Mouse (Mus musculus) left cerebral cortex, adult 9 months (tissue): ENCODE data around the gene Ldhal6b.
"Not testable (repeated sequence)": the region's sequence is repeated elsewhere in the genome, so short reads cannot be mapped to it uniquely, and the experiment has no call there.

Experiments used
- DNase-seq, 2 experiments: peaks; one replicate each; pipeline ENCODE4 v3.0.0; 2022; ENCODE audit warnings: low spot score in 2 of 2

The Ldhal6b gene

DNA sequence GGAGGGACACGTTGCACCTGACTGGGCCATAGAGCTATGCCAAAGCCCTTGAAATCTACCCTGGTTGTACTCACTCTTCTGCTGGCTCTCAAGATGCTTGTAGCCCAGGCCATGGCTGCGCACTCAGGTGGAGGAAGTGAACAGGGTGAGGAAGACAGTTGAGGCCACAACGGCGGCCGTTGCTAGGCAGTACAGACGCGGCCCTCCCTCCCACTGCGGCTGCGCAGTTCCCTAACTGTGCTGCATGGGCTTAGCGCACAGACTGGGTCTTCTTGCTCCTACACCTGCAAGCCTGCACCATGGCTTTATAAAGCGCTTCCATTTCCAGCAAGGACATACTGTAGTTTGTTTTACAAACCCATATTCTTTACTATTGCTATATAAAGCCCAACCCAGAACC, at the start of gene Ldhal6b:
Gene Ldhal6b (minus strand): TSS at position 223 of the 400 bp plus-strand sequence.
- DNase-seq, result no peak

DNA sequence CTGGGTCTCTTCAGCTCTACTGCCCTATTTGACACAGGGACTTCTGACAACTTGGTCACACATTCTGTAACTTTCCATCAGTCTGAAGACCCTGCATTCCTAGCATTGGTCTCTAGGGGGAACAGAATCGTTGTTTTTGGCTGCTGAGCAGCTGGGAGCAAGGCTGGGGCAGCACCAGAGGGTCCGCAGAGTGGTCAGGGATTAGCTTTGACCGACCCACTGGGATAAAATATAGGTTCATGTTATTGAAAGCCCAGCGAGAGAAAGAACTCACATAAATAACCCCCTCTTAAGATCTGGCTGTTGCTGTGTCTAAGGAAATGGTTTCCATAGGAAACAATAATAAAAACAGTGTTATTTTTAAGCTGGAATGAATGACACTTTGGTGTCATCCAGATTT, 48.6 kb upstream of the Ldhal6b start:
- no peak for DNase-seq

GRCm38 (mm10) chr17:5466736-5467135, 48.2 kb upstream of the Ldhal6b start:
- DNase-seq, result no peak

- DNase-seq, result no peak
These were observed 45.3 kb upstream of the Ldhal6b start for GRCm38 (mm10) chr17:5463912-5464311.

DNA sequence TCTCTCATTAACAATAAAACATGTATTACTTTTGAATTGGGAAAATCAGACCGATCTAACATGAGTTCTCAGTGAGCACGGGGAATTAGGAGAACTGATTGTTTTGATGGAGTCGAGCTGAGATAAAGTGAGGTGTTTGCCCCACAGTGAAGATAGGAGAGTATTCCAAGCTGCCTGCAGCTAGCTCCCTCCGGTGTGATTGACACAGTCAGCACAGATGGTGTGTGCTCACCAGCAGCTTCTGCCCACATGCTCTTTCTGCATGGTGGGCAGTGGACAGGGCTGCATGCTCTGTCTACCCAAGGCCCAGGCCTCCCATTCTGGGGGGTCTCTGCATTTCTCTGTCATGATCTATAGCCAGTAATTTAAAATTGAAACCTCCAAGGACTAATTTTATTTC, 35.1 kb upstream of the Ldhal6b start:
- DNase-seq, result no peak

DNA sequence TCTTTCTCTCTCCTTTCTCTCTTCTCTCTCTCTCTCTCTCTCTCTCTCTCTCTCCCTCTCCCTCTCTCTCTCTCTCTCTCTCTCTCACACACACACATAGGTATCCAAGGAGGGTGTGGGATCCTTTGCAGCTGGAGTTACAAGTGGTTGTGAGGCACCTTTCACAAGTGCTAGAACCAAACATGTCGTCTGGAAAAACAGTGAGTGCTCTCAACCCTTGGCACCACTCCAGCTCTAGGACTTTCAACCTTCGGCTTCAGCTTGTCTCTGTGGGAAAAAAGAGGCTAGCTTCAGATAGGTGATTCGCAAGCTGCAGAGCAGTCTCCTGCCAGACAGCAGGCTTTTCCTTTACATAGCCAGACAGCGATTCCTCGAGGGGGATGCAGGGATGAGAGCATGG, 25.2 kb upstream of the Ldhal6b start:
- DNase-seq, result no peak

DNA sequence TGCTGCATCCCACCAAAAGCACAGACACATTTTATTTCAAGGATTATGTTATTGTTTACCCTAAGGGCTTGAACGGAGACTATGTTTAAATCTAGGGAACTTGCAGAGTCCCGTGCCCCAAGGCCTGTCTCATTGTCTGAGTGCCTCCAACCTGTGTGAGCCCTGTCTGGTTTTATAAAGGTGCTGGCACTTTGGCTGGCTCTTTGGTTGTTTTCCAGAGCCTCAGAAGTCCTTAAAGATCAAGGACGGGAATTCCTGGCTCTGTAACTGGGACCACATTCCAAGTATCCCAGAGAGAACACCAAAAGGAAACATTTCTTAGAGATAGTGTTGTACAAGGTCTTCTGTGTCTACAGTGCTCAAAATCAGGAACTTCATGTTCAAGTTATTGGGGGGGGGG, 24.7 kb upstream of the Ldhal6b start:
- no peak for DNase-seq

DNA sequence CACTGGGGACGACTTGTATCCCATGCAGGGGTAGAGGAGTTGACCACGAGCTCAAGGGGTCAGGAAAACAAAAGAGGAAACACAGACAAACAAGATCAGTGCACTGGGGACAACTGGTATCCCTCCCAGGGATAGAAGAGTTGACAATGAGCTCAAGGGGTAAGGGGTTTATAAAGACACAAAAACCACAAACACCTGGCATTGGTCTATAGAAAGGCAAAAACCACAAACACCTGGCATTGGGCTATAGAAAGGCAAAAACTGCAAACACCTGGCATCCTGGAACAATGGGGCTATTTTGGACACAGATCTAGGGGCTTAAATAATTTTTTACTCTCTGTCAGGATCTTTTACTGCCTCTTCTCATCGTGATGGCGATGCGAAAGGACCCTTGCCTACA, 23.8 kb upstream of the Ldhal6b start:
- DNase-seq, result not testable (repeated sequence)

DNA sequence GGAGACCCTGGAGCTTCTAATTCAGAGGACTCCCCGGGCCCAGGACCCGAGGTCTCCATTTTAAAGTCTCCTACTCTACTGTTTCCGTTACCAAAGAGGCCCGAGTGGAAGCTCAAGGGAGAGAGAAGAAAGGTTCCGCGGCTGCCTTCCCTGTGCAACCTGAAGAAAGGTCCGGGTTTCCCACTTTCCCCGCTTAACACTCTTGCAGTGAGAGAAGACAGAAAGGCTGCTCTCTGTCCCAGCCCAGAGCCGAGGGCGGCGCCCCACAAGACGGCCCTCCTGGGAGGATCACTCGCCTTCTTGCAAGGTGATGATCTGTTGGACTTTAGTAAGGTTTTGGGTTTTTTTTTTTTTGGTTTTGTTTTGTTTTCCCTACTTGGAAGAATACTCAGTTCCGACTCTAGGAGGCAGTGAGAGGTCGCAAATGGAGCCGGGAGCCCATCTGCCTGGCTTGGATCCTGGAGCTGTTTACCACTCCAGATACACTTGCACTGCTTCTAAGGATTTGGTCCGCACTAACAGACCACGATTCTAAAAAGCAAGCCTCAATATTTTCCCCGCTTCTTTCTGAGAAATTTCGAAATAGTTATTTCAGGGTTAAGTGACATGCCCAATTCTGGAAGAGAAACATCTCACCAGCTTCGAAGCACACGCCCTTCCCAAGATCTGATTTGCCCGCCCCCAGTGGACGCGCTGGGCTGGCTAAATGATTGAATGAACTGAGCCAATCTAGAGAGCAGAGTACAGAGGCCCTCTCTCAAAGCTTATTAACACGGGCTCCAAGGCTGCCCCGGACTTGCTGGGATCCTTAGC, 21.8 kb upstream of the Ldhal6b start, which contains the start of gene Tmem242:
Gene Tmem242 (minus strand): TSS at position 101 of the 813 bp plus-strand sequence.
- peak; percentile 70 to 95 for DNase-seq

GRCm38 (mm10) chr17:5439831-5440158, 21.2 kb upstream of the Ldhal6b start:
- no peak for DNase-seq

GRCm38 (mm10) chr17:5429772-5430133, 11.2 kb upstream of the Ldhal6b start:
- DNase-seq, result no peak

GRCm38 (mm10) chr17:5429090-5429771, 10.7 kb upstream of the Ldhal6b start:
- DNase-seq, result peak; percentile 58 to 97

DNA sequence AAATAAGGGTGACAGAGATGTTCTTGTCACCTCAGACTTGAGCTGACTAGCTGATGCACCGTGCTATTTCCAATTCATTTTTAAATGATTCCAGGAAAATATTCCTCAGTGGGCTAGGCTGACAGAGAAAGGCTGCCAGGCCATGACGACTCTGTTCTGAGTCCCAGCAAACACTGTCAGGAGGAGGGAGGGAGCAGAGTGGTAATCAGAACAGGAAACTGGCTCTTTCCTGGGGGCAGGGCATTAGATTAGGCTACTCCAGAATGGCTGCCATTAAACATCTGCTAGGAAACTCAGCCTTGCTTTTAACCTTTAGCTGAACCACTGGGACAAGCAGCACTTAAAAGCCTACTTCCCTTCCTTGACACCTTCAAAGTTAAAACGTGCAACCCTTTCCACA, 6.6 kb upstream of the Ldhal6b start:
- DNase-seq, result no peak

DNA sequence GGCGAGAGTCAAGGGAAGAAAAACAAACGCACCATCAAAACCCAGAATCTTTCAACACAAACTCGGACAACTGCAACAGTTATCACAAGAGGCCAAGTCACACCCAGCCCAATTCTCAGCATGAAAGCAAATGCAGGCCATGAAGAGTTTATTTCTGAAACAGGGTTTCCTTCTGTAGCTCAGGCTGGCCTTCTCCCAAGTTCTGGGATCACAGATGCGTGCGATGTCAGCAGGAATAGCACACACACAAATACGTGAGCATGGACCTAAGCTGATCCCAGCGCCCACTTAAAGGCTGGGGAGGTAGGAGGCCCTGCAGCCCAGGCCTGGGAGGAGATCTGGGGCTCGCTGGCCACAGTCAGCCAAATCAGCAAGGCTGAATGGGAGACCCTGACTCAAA, 5.6 kb upstream of the Ldhal6b start:
- DNase-seq, result peak in 1 of 2 experiments; percentile 44

- DNase-seq, result no peak
These were observed 3.3 kb upstream of the Ldhal6b start for GRCm38 (mm10) chr17:5421835-5422234.

DNA sequence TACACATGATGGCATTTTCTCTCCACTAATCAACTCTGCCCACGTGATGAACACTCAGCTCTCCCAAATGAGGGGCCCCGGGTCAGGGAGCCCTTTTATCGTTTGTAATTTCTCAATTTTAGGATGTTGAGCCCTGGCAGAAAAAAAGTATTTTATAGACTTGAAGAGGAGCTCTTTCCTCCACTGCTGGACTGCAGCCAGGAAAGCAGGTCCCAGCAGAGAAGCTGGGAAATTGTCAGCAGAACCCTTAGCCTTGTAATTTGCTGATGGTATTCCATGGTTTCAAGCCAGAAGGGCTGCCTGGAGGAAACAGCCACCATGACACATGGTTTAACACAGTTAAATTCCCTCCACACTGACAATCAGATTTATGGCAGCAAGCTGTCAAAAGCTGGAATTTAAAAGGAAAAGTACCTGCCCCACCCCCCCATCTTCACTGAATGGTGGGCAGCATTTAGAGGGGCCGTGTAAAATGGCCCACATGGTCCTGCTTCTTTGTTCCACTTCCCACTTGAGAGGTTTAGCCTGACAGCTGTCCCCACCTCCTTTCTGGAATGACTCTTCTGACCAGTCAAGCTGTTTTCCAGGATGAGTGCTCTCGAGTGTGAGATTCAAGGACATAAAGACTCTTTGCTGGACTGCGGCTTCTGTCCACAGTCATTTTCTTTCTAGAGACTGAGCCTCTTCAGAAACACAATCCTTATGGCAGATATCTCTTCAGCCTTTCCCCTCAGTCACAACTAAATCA, 1.4 kb upstream of the Ldhal6b start:
- no peak for DNase-seq

DNA sequence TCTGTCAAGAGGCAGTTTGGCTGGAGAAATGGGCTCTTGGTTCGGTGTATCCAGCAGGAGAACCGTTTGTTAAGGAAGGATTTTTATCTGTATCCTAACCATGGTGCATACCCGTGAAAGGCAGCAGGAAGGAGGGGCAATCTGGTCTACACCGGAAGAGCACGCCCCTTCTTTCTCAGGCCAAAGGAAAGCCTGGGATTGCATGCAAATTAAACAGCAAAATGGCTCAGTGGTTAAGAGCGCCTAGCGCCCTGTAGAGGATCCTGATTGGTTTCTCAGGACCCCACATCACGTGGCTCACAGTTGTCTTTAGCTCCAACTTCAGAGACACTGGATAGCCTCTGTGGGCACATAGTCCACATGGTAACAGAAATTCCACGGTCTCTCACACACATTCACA, 489 bp upstream of the Ldhal6b start:
- DNase-seq, result no peak

DNA sequence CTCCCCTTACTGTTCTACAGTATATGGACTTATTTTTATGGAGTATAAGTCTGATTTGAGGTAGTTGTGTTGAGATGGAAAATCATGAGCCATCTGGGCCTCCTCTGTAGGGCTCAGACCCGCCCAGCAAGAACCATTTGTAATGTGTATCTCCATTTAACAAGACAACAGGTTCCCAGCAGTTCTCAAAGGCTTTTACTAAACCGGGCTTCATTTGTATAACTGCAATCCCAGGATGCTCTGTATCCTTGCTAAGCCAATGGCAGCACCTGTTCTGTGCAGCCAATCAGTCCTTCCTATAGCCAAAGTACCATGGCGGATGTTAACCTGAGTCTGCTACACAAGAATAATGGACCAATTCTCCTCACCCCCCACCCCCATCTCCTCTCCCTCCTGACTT, 2.0 kb downstream of the Ldhal6b start:
- DNase-seq, result no peak

DNA sequence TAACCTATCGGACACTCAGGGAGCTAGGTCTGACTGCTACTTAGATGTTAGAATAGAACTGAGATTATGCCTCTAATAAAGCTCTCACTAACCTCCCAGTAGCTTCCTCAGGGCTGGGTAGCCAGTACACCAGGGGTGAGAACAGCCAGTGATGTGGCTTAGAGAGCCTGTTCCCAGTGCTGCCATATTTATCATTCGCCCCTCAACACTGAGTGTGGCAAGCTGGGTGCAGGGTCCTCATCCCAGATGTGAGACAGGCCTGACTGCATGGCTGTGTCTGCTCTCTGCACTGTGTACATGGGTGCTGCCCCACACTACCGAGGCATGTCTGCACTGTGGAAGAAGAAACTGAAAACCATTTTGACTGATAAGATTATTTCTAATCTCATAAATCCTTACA, 4.5 kb downstream of the Ldhal6b start:
- DNase-seq, result no peak

DNA sequence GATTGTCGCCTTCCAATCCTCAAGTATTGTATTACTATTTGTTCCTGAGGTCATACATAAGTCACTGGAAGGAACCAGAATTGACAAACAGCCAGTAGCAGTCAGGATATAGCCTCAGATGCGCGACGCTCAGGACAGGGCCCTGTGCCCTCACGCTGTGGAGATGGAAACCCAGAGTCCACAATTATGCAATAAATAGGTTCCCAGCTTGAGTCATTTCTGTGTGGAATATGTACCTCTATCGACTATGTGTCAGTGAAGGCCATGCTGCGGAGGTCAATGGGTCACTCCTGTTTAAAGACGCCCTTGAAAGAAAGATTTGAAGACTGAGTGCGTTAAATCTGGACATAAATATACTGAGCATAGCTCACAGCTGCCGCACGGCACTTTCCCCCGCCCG, 5.2 kb downstream of the Ldhal6b start:
- no peak for DNase-seq

- DNase-seq, result no peak
These were observed 5.8 kb downstream of the Ldhal6b start for GRCm38 (mm10) chr17:5412740-5413139.

- no peak for DNase-seq
These were observed 6.3 kb downstream of the Ldhal6b start for GRCm38 (mm10) chr17:5412301-5412700.

GRCm38 (mm10) chr17:5411205-5411604, 7.4 kb downstream of the Ldhal6b start:
- peak in 1 of 2 experiments; percentile 47 for DNase-seq
